Mouse (Mus musculus): ENCODE data around the gene Ntng2. TPM values are rescaled to one million over a fixed set of nuclear protein-coding genes. Genes with fewer than 3 reads are reported as not detected.

The Ntng2 gene
- 1 to 10 TPM; 3.0 to 3.4 TPM for total RNA-seq (2021)

GRCm38 (mm10) chr2:29252599-29253204 lies at the start of gene Ntng2:
TSS of gene Ntng2 (minus strand) at chr2:29253005.
- intact Hi-C loops (cut with DNase I): no loop called here
- peak; percentile 40 to 53 for DNase-seq

GRCm38 (mm10) chr2:29295557-29295956 lies 42.8 kb upstream of the Ntng2 start:
- no peak for DNase-seq
- intact Hi-C loops (cut with DNase I): no loop called here

GRCm38 (mm10) chr2:29287651-29288050 lies 34.8 kb upstream of the Ntng2 start:
- no peak for DNase-seq
- intact Hi-C loops (cut with DNase I): no loop called here

- intact Hi-C loops (cut with DNase I): no loop called here
- peak; percentile 9 to 12 for DNase-seq
Measured at GRCm38 (mm10) chr2:29277703-29278121, 24.9 kb upstream of the Ntng2 start.

- intact Hi-C loops (cut with DNase I): no loop called here
- peak in 1 of 2 experiments; percentile 18 for DNase-seq
Measured at GRCm38 (mm10) chr2:29271803-29272518, 19.2 kb upstream of the Ntng2 start.

GRCm38 (mm10) chr2:29271098-29271497 lies 18.3 kb upstream of the Ntng2 start:
- DNase-seq: no peak
- intact Hi-C loops (cut with DNase I): no loop called here

GRCm38 (mm10) chr2:29266810-29267209 lies 14.0 kb upstream of the Ntng2 start:
- DNase-seq: no peak
- intact Hi-C loops (cut with DNase I): no loop called here

- peak in 1 of 2 experiments; percentile 24 for DNase-seq
- intact Hi-C loops (cut with DNase I): no loop called here
Measured at GRCm38 (mm10) chr2:29262436-29262915, 9.7 kb upstream of the Ntng2 start.

- DNase-seq: peak; percentile 45 to 61
- intact Hi-C loops (cut with DNase I): no loop called here
Measured at GRCm38 (mm10) chr2:29261126-29261525, 8.3 kb upstream of the Ntng2 start.

GRCm38 (mm10) chr2:29253205-29253865 lies 530 bp upstream of the Ntng2 start:
- intact Hi-C loops (cut with DNase I): no loop called here
- peak; percentile 36 to 38 for DNase-seq

GRCm38 (mm10) chr2:29252059-29252598 lies 676 bp downstream of the Ntng2 start:
- intact Hi-C loops (cut with DNase I): no loop called here
- peak; percentile 64 to 70 for DNase-seq

- intact Hi-C loops (cut with DNase I): no loop called here
Measured at GRCm38 (mm10) chr2:29251095-29252058, 1.4 kb downstream of the Ntng2 start.

GRCm38 (mm10) chr2:29250263-29251094 lies 2.3 kb downstream of the Ntng2 start:
- intact Hi-C loops (cut with DNase I): no loop called here
- peak; percentile 18 to 25 for DNase-seq

More at GRCm38 (mm10) chr2:29251095-29252058, 1.4 kb downstream of the Ntng2 start:
- DNase-seq: peak; percentile 18 to 27

GRCm38 (mm10) chr2:29249852-29250251 lies 3.0 kb downstream of the Ntng2 start:
- no peak for DNase-seq
- intact Hi-C loops (cut with DNase I): no loop called here

GRCm38 (mm10) chr2:29248551-29248950 lies 4.3 kb downstream of the Ntng2 start:
- intact Hi-C loops (cut with DNase I): no loop called here
- no peak for DNase-seq

- no peak for DNase-seq
- intact Hi-C loops (cut with DNase I): no loop called here
Measured at GRCm38 (mm10) chr2:29247386-29247785, 5.4 kb downstream of the Ntng2 start.

- intact Hi-C loops (cut with DNase I): no loop called here
- DNase-seq: no peak
Measured at GRCm38 (mm10) chr2:29246891-29247290, 5.9 kb downstream of the Ntng2 start.

GRCm38 (mm10) chr2:29246275-29246674 lies 6.5 kb downstream of the Ntng2 start:
- intact Hi-C loops (cut with DNase I): no loop called here

GRCm38 (mm10) chr2:29245341-29245779 lies 7.4 kb downstream of the Ntng2 start:
- DNase-seq: peak; percentile 33 to 39
- intact Hi-C loops (cut with DNase I): no loop called here

More at GRCm38 (mm10) chr2:29246275-29246674, 6.5 kb downstream of the Ntng2 start:
- DNase-seq: no peak
